Mouse (Mus musculus): ENCODE results near the gene Spns2. TPM values are rescaled to one million over a fixed set of nuclear protein-coding genes. Genes with fewer than 3 reads are reported as not detected.

Spns2 gene
- polyA plus RNA-seq (2015; fragmentation: Nextera tagmentation; extraction: Ambion mirVana), result 1.4 and 1.5 TPM in 2 replicates

DNA sequence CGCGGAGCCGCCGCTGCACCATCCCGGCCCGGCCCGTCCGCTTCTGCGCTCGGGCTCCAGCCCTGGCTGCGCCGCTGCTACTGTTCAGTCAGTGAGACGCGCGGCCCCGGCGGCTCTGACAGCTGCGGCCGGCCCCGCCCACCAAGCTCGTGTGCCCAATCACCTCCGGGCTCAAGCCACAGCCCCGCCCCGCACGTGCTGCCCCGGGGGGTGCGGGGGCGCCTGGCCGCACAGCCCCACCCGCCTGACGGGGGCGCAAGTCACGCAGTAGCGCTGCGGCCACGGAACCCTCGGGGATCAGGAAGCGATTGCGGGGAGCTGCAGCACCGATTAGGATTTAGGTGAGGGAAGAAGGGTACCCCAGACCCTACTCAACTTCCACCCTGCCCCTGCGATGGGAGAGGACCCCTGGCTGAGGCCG lies at the start of gene Spns2:
Gene Spns2 (minus strand): TSS at position 24 of the 421 bp plus-strand sequence.
- peak; percentile 80 for DNase-seq (ENCODE audit: low spot score)

- no peak for DNase-seq (ENCODE audit: low spot score)
Observed at GRCm38 (mm10) chr11:72538811-72539210, 49.1 kb upstream of the Spns2 start.

DNA sequence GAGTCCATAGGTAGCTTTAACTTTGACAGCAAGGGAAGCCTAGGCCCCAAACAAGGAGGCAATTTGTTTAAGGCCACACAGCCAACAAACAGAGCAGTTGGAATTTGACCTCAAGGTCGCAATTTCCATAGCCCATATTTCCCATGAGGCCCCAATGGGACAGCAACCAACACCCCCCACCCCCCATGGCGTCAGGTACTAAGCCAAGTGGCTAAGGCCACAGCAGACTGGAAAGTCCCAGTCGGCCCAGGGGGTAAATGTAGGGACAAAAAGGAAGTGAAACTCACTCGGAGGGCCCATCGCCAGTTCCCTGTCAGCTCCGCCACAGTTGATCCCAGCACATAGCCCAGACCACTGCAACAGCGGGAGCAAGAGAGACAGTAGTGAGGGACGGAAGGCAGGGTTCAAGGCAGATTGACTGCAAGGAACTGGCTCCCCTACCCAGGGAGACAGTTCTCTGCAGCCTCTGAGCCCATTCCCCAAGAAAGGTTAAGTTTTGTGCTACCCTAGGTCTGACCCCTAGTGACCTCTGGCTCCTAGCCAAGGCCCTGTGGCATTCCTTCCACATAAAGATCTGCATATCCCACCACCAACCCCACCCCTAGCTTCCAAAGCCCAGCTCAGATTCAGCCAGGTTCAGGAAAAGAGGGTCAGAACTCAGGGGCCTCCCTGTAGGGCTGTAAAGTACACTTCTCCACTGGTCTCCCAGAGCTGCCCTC lies 48.5 kb upstream of the Spns2 start:
- DNase-seq (ENCODE audit: low spot score), result no peak

GRCm38 (mm10) chr11:72537503-72537902 lies 47.8 kb upstream of the Spns2 start:
- DNase-seq (ENCODE audit: low spot score), result no peak

DNA sequence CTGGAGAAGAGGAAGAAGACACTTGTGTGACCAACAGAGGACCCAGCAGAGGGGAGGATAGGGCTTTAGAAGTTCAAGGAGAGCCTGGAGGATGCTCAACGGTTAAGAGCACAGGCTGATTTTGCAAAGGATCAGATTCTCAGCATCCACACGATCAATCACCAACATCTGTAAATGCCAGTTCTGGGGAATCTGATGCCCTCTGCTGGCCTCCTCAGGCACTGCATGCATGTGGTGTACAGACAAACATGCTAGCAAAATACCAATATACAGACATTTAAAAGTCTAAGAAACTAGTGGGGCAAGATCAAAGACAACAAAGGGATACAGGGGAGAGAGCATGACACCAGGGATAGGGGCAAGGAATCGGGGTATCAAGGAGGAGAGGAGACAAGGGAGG lies 45.8 kb upstream of the Spns2 start:
- peak; percentile 44 for DNase-seq (ENCODE audit: low spot score)

- no peak for DNase-seq (ENCODE audit: low spot score)
Observed at GRCm38 (mm10) chr11:72532890-72533289, 43.2 kb upstream of the Spns2 start.

DNA sequence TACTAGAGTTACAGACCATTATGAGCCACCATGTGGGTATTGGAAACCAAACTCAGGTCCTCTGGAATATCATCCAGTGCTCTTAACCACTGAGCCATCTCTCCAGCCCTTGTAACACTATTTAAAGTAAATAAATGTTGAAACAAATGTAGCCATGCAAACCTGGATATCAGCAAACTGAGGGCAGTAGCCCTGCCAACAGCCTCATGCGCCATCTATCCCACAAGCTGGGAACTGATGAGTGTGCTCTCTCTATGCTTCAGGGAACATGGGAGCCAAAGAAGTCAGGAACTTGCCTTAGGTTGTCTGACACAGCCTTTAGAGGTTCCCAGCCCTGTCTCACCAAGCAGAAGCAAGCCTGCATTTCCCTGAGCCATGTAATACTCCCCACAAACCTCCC lies 41.9 kb upstream of the Spns2 start:
- DNase-seq (ENCODE audit: low spot score), result no peak

DNA sequence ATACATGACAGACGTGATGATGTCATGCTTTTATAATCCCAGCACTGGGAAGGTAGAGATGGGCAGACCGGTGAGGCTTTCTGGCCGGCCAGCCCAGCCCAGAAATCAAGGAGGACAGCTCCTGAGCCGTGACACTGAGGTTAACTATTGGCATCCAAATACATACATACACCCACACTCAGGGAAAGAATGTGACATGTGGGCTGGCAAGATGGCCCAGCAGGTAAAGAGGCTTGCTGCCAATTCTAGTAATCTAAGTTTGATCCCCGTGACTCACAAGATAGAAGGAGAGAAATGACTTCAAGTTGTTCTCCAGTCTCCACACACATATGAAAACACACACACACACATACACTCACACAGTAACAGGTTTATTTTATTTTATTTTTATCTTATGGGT lies 41.4 kb upstream of the Spns2 start:
- no peak for DNase-seq (ENCODE audit: low spot score)

DNA sequence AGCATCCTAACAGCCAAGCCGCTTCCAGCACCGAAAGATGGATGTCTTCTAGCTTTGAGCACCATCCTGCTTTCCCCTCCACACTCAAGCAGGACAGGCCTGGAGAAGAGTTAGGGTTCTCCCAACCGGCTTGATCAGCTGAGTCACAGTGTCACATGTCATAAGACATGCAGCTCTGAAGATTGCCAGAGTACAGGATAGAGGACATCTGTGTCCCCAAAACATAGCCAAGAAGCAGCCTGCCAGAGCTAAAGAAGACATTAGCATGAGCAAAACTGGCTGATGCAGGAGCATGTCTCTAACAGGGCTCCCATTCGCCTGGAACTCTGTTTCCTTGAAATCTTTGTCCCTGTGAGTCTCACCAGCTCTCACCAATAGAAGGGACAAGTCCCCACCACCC lies 36.5 kb upstream of the Spns2 start:
- DNase-seq (ENCODE audit: low spot score), result no peak

DNA sequence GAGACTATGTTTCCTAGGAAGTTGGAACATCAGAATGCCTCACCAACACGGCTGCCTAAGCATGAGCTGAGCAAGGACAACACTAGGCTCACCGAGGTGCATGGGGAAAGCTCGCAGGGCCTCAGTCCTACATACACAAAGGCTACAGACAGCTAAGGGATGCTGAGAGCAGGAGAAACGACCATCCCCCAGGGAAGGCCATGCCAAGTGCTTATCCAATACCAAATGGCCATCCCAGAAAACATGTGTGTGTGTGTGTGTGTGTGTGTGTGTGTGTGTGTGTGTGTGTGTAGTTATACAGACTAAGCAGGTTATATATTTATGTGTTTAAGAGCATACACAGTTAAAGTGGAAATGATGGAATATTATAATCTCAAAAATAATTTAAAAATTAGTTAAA lies 34.0 kb upstream of the Spns2 start:
- DNase-seq (ENCODE audit: low spot score), result no peak

DNA sequence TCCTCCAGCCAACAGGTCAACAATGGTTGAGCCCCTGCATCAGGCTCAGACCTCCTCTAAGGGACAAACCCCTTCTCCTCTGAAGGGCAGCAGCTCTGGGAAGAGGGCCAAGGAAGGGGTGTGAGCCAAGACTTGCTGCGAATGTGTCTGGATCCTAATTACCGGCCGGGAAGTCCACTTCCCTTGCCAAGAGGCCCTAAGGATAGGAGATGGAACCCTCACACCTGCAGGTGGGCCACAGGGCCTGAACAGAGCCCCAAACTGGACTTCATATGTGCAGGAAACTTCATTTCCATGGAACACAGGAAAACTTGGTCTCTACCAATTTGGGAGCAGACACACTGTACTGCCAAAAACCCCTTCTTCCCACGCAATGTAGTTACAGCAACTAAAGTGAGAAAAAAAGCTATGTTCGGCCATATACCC lies 32.9 kb upstream of the Spns2 start:
- DNase-seq (ENCODE audit: low spot score), result no peak

DNA sequence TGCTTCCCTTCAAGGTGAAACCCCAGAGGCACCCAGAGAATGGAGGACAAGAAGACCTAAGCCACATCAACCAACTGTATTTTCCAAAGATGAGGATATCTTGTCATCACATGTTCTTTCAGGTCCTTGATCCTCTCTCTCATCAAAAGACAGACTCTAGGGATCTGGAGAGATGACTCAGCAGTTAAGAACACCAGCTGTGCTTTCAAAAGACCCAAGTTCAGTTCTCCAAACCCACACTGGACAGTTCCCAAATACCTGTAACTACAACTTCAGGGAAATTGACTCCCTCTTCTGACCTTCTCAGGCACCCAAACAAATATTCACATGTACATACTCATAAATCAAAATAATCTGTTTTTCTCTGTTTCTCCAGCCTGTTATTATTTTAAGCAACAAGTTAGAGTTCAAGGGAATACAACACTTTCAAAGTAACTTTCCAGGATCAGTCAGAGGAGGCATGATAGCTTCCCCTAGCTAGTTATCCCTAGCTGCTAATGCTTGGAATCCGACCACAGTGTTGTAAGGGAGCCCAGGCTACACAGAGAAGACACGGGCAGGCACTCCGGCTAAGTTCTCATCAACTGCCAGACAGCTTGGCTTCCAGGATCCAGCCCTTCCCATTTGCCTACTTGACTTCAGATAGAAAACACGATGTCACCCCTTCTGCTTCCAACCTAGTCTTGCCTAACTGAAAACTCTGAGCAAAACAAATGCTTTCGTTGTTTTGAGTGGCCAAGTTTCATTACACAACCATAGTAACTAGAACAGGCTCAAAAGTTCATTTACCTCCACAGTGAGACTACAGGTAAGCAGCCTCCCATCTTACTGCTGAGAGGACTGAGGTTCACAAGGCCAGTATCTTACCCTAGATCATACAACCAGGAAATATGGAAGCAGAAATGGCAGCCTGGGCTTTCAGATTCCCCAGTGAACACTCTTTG lies 32.2 kb upstream of the Spns2 start:
- no peak for DNase-seq (ENCODE audit: low spot score)

DNA sequence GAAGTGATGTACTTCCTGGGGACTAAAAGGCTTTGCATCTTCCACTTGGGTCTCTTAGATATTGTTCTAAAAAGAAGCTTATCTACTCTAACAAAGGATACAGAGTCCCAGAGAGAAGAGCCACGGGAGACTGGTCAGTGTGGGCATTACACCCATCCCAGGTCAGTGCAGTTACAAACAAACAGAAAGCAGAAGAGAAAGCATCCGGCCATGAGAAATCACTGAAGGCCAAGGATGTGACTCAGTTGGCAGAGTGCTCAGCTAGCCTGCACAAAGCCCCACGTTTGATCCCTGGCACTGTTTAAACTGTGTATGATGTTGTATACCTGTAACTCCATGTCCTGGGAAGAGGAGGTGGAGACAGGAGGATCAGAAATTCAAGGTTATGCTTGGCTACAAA lies 30.2 kb upstream of the Spns2 start:
- no peak for DNase-seq (ENCODE audit: low spot score)

- DNase-seq (ENCODE audit: low spot score), result no peak
Observed at GRCm38 (mm10) chr11:72519189-72519588, 29.5 kb upstream of the Spns2 start.

GRCm38 (mm10) chr11:72518449-72518848 lies 28.7 kb upstream of the Spns2 start:
- DNase-seq (ENCODE audit: low spot score), result no peak

- no peak for DNase-seq (ENCODE audit: low spot score)
Observed at GRCm38 (mm10) chr11:72514967-72515366, 25.3 kb upstream of the Spns2 start.

GRCm38 (mm10) chr11:72508651-72509050 lies 18.9 kb upstream of the Spns2 start:
- DNase-seq (ENCODE audit: low spot score), result no peak

DNA sequence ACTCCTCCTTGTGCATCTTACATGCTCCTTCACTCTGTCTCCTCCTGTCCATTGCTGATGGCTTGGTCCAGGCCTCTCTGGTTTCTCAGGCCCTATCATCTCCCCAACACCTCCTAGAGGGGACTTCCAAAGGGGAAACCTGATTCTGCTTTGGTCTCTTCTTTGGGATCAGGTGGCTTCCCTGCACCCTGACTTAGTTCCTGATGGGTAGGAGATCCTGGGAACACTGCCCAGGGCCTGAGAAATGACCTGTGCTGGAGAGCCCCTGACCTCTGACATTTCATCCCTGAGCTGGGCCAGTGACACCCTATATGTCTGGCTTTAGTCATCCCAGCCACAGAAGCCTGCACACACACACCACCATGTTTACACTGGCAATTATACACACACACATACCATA lies 17.9 kb upstream of the Spns2 start:
- no peak for DNase-seq (ENCODE audit: low spot score)

- no peak for DNase-seq (ENCODE audit: low spot score)
Observed at GRCm38 (mm10) chr11:72504016-72504797, 14.5 kb upstream of the Spns2 start.

DNA sequence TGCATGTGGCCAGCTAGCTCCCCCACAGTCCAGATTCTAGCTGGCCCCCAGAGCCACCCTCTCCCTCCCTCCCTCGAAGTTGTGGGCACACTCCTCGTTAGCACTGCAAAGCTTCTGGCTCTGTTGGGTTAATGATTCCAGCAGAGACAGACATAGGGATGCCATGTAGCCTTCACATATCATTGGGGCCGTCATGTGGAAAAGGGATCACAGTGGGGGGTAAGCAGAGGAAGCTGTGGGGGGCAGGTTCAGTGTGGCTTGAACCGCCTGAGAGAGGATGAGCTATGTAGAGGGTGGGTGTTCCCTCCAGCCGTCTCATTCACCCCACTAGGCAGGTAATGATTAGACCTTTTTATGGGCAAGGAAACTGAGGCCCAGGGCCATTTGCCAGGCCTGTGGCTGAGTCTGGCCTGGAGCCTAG lies 13.8 kb upstream of the Spns2 start:
- no peak for DNase-seq (ENCODE audit: low spot score)

GRCm38 (mm10) chr11:72502236-72502635 lies 12.5 kb upstream of the Spns2 start:
- no peak for DNase-seq (ENCODE audit: low spot score)

All from thymus, postnatal 0 days (tissue).